Mouse (Mus musculus) left cerebral cortex, postnatal 25 days (tissue): ENCODE measurements around the gene Lce1m. TPM values are rescaled to one million over a fixed set of nuclear protein-coding genes. Genes with fewer than 3 reads are reported as not detected.

Experiments used
- total RNA-seq, 2 experiments: library from RNA; stranded (reverse); gene quantifications; 2 replicates each; pipeline ENCODE4 v1.2.3; 2021

The Lce1m gene
- total RNA-seq, 2 experiments from 2014 or later: not detected

Other genes starting within 250 kb of the Lce1m start
- not detected for gene Lce1i, start 240.2 kb downstream of the Lce1m start, total RNA-seq
- not detected for gene Lce1j, start 228.5 kb downstream of the Lce1m start, total RNA-seq
- not detected for gene Lce1k, start 211.2 kb downstream of the Lce1m start, total RNA-seq
- gene Kprp, start 191.8 kb downstream of the Lce1m start, total RNA-seq: not detected
- not detected for gene Lce1l, start 167.8 kb downstream of the Lce1m start, total RNA-seq
- gene 2310050C09Rik, start 148.8 kb downstream of the Lce1m start, total RNA-seq: not detected
- gene Lce3a, start 92.8 kb downstream of the Lce1m start, total RNA-seq: not detected
- not detected for gene Lce3b, start 86.1 kb downstream of the Lce1m start, total RNA-seq
- gene Lce3c, start 74.6 kb downstream of the Lce1m start, total RNA-seq: not detected
- gene Lce3d, start 61.7 kb downstream of the Lce1m start, total RNA-seq: not detected
- not detected for gene Lce3e, start 52.0 kb downstream of the Lce1m start, total RNA-seq
- not detected for gene Lce3f, start 26.8 kb downstream of the Lce1m start, total RNA-seq
- gene Crct1, start 3.4 kb downstream of the Lce1m start, total RNA-seq: under 1 TPM in 1 of 2 experiments, not detected in 1; 0.60 TPM
- not detected for gene Gm4858, start 49.8 kb upstream of the Lce1m start, total RNA-seq
- not detected for gene Crnn, start 125.7 kb upstream of the Lce1m start, total RNA-seq
- gene Flg2, start 178.2 kb upstream of the Lce1m start, total RNA-seq: not detected